Mouse (Mus musculus): ENCODE data around the gene Phox2a.

The Phox2a gene

DNA sequence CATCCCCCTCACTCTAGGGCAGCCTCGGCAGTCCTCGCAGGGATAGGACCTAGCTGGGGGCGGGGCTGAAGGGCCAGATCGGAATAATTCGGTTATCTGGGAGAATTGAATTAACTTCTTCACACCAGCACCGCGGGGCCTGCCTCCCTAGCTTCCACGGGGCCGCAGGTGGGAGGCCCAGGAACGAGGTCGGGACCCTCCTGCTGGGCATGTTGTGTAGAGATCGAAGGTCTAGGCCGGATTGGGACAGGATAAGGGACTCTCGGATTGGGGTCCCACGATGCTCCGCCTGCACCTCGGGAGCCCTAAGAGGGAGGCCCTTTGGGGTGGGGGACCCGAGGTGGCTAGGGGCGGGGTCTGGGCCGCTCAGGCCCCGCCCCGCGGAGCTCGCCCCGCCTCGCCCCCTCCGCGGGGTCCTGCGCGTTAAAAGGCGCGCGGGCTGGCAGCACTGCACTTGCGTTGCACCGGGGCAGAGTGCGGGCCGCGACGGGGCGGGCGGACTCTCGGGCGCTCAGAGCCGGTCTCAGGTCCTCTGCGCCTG is at the start of gene Phox2a:
Phox2a (plus strand) TSS at position 453 of the 541 bp plus-strand sequence.
- no peak for DNase-seq (ENCODE audit: low spot score in 2 of 2)

DNA sequence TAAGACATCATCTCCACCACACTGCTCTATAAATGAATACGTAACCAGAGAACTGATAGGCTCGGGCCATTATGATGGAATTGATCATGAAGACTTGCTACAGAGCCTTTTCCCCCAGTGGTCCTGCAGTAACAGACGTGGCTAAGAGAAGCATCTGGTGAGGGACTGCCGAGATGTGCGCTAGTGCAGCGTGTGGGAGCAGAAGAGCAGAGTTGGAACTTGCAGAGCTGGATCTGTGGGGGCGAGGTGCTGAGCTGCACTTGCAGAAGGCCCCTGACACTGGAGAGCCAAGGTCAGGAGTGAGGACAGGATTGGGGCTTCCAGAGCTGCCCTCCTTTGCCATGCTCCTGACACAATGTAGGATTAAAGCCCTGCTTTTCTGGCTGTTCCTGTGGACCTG is 48.1 kb upstream of the Phox2a start:
- no peak for DNase-seq (ENCODE audit: low spot score in 2 of 2)

GRCm38 (mm10) chr7:101771604-101772003 is 46.5 kb upstream of the Phox2a start:
- DNase-seq (ENCODE audit: low spot score in 2 of 2): no peak

- no peak for DNase-seq (ENCODE audit: low spot score in 2 of 2)
These were observed 45.4 kb upstream of the Phox2a start for GRCm38 (mm10) chr7:101772687-101773086.

GRCm38 (mm10) chr7:101777053-101777452 is 41.1 kb upstream of the Phox2a start:
- DNase-seq (ENCODE audit: low spot score in 2 of 2): no peak

DNA sequence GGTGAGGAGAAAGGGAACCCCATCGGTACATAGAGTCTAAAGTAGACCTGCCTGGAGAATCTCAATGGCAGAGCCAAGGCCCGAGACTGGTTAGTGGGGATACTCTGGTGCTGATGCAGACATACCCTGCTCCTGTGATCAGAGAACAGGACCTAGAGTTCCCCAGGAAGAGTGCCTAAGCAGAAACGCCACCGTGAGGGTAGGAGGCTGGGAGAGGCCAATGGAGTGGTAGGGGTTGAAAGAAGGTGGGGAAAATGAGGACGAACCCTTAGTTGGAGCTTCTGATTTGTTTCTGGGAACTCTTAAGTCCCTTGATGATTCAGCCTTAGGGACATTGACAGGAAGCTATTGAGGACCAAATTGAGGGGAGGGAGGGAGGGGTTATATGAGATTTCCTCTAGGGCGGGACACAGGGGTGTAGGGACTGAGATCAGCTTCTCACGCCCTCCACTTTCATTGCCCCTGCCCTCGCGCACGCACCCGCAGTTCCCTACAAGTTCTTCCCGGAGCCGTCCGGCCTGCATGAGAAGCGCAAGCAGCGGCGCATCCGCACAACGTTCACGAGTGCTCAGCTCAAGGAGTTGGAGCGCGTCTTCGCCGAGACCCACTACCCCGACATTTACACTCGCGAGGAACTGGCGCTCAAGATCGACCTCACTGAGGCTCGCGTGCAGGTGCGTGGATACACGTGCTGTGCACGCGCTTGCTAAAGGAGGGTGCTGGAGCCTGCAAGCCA is 2.4 kb downstream of the Phox2a start:
- no peak for DNase-seq (ENCODE audit: low spot score in 2 of 2)

- no peak for DNase-seq (ENCODE audit: low spot score in 2 of 2)
These were observed 3.7 kb downstream of the Phox2a start for GRCm38 (mm10) chr7:101821571-101822501.

DNA sequence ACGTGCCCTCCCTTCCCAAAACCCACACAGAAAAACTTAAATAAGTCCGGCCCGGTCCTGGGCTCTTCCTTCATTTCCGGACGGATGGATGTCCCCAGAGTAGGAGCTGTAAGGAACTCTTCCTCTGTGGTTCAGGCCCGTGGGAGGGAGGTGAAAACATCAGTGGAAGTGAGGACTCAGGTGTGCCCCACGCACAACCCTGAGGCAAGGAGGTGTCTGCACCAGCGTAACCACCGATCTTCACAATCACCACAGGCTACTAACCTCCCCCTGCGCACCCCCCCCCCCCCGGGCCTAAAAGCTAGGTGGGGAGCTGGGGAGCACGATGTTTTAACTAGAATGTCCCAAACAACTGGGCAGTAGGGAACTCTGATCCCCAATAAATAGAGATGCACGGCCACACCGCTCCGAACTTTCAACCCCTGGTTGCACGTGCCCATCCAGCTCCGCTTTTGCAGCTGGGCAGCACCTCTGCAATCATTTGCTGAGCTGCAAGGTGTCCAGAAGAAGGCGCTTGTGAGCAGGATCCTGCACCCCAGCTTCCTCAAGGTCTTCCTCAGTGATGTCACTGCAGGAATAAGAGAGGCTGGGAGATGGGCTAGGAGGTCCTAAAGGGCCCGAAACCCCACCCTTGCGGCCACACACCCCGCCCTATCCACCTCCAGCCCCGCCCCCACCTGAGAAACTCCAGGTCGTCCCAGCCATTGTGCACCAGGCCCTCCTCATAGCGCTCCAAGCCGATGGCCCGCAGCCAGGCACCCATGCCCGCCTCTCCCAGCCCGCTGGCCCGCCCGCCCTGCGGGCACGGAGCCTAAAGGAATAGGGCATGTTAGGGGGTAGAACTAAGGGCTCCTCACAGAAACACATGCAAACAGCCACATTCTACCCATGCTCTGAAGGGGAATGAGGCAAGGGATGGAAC is 5.0 kb downstream of the Phox2a start:
- DNase-seq (ENCODE audit: low spot score in 2 of 2): no peak

DNA sequence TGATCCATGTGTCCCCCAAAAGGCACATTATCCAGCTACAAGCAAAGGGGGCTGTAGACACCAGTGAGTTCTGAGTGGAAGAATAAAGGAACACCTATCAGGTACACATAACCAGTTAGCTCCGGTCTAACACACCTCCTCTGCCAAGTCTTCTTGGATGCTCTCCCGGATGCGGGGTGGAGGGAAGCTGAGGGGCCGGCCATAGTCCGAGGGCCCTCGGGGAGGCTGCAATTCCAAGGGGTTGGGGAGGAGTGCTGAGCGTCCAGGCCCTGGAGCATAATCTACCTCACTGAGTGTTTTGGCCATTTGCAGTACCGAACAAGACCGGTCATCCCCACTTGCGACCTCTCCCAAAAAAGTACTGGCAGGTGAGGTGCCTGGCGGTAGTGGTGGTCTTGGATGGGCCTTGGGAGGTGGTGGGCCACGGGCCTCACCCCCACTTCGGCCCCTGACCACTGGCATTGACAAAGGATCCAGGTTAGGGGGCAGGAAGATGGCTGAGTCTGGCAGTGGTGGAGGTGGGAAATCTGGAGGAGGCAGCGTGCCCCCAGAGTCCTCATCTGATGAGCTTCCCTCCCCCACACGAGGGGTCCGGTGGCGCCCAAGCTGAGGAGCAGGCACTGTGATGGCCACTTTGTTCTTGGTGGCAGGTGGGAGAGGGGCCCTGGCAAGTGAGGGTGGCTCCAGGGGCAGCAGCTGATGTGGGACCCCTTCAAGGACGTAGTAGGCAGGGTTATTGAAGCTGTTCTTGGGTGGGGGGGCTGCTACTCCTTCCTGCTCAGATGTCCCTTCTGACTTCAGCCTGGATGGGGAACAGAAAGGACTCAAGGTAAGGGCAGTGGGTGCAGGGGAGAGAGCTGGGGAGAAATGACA is 5.9 kb downstream of the Phox2a start:
- DNase-seq (ENCODE audit: low spot score in 2 of 2): no peak

DNA sequence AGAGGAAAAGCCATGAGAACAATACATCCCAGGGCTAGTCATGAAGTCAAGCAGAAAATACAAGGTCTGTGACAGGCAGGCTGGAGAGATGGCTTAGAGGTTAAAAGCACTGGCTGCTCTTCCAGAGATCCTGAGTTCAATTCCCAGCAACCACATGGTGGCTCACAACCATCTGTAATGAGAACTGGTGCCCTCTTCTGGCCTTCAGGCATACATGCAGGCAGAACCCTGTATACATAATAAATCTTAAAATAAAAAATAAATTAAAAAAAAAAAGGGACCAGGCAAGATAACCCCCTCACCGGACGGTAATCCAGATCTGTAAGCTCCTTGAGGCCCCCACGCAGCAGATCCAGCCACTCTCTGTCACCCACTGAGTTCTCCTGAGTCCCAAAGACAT is 12.3 kb downstream of the Phox2a start:
- DNase-seq (ENCODE audit: low spot score in 2 of 2): no peak

DNA sequence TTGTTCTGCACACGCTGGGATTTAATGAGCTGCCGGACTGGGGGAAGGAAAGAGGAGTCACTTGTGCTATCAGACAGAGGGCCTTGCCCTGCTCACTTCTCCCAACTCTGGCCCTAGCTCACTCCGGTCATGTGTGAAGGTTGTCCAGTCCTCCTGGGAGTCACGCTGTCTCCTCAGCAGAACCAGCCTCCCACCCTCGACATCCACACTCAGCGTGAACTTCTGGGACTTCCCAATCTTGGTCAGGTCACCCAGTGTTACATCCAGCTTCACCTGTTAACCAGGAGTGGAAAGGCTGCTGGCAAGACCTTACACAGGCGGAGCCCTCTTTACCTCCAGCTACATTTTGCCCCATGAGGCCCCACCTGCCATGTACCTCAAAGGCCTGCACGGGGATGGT is 13.3 kb downstream of the Phox2a start:
- DNase-seq (ENCODE audit: low spot score in 2 of 2): no peak

GRCm38 (mm10) chr7:101832372-101832771 is 14.3 kb downstream of the Phox2a start:
- no peak for DNase-seq (ENCODE audit: low spot score in 2 of 2)

GRCm38 (mm10) chr7:101833352-101833751 is 15.2 kb downstream of the Phox2a start:
- no peak for DNase-seq (ENCODE audit: low spot score in 2 of 2)

DNA sequence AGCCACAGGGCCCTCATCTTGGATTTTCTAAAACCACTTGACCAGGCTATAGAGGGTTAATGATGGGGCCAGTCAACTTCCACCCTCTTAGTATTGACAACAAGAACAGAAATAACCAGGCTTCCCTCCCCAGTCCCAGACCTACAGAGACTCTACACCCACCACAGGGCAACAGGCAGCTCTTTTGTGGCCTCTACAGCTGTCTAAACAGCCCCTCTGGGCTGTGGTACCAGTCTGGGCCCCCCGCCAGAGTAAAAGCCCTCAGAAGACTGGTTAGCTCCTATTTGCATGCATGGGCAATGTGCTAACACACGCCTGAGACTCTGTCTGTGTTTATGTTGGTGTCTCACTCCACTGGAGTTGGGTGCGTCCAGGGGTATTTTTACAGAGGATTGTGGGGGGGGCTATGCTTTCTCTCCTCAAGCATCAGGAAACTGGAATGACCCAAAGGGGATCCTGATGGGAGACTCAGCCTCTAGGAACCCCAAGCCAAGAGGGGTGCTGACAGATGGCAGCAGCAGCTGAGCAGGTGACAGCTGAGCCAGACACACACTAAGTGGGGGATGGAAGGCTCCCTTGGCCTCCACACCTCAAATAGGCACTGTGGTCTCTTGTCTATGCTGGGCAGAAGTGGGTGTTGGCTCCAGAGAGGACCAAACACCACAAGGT is 15.9 kb downstream of the Phox2a start:
- no peak for DNase-seq (ENCODE audit: low spot score in 2 of 2)

DNA sequence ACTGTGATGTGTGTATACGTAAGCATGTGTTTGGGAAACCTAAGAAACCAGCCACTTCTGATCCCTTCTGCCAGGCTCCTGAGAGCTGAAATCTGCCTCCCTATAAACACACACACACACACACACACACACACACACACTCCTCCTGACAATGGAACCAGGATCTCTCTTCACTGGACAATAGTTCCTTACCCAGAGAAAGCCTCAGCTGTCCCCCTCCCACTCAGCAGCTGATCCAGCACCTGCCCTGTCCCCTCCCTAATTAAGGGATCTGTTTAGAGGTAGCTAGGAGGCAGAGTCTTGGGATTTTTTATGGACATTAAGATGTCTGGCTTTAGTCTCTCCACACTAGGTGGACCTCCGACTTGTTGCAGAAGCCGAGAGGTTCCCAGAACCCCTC is 16.8 kb downstream of the Phox2a start:
- no peak for DNase-seq (ENCODE audit: low spot score in 2 of 2)

DNA sequence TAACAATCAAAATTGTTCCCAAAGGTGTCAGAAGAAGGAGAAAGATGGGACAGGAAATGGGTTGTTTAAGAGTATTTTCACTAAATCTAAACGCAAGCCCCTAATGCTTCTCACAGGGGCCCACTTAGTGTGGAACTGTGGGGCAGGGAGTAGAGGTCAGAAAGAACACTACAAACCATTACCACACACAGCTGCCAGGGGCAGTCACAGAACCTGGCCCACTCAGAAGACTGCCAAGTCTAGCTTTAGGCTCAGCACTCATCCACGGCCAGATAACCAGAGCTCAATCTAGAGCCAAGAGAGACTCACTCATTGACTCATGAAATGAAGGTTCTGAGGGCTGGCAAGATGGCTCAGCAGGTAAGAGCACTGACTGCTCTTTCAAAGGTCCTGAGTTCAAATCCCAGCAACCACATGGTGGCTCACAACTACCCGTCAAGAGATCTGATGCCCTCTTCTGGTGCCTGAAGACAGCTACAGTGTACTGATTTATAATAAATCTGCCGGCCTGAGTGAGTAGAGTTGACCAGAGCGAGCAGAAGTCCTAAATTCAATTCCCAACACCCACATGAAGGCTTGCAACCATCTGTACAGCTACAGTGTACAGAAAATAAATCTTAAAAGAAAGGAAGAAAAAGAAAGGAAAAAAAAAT is 17.5 kb downstream of the Phox2a start:
- DNase-seq (ENCODE audit: low spot score in 2 of 2): no peak

GRCm38 (mm10) chr7:101836271-101837153 is 18.4 kb downstream of the Phox2a start:
- DNase-seq (ENCODE audit: low spot score in 2 of 2): peak; percentile 34 to 79

DNA sequence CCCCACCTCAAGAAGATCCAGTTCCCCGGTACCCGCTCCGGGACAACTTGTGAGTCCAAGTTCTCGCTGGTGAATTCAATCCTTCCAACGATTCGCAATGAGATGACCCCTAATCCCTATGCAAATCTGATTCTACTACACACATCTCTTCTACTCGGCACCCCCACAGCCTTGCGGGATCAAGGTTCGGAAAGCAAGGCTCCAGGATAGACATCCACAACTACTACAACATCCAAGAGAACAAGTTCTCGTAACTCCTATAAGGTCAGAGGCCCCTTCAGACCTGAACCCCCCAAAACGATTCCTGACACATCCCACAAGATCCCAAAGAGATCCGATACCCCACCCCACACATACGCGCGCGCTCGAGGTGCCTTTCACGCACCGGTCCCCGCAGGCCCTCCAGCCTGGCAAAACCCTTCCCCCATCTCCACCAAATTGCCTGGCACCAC is 19.1 kb downstream of the Phox2a start:
- DNase-seq (ENCODE audit: low spot score in 2 of 2): no peak

Measured in spleen, postnatal 4 days (tissue).